Mouse (Mus musculus) 3134 (cell line): ENCODE results near the gene Tnfrsf12a.
A peak's percentile ranks its signal among the peaks of the same experiment; 100 is the strongest.

Experiments
- DNase-seq: peaks from one replicate; pipeline ENCODE4 v3.0.0-alpha.2; 2011; ENCODE audit warnings: low spot score; ENCODE audit not compliant: insufficient read length; ENCODE audit errors: extremely low read depth

The Tnfrsf12a gene

DNA sequence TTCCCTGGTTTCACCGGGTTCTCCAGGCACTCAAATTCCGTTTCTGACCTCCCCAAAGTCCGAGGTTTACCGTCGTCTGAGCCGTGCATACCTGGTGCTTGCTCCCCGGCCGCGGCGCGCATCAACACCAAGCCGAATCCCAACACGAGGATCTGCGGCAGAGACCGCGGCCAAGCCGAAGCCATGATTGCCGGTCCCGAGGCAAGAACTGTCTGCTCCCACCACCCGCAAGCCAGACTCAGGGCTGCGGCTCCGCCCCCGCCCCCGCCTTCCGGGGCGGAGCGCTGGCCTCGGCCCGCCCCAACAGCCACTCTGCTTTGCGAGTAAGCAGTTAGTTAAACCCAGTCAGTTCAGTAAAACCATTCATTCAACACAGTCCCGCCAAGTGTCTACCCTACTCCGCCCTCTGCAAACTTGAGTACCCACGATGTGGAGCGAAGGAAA, at the start of gene Tnfrsf12a:
Tnfrsf12a (minus strand) TSS at position 233 of the 444 bp plus-strand sequence.
- peak; percentile 99 for DNase-seq

DNA sequence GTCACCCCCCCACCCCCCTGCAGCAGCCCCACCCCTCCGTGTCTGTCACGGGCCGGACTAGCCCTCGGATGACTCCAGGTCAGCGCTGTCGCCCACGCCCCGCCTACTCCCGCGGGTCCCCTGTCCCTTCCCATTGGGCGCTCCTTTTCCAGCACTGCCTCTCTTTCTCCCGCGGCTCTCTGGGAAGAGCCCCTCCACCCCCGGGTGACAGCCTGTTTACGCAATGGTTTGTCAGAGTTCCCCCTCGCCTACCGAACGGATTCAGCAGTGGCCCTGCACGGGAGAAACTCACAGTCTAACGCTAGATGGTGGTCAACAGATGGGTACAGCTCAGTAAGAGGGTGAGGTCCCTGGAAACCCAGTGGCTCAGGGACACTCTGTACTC, 49.5 kb upstream of the Tnfrsf12a start:
- DNase-seq: peak; percentile 93

DNA sequence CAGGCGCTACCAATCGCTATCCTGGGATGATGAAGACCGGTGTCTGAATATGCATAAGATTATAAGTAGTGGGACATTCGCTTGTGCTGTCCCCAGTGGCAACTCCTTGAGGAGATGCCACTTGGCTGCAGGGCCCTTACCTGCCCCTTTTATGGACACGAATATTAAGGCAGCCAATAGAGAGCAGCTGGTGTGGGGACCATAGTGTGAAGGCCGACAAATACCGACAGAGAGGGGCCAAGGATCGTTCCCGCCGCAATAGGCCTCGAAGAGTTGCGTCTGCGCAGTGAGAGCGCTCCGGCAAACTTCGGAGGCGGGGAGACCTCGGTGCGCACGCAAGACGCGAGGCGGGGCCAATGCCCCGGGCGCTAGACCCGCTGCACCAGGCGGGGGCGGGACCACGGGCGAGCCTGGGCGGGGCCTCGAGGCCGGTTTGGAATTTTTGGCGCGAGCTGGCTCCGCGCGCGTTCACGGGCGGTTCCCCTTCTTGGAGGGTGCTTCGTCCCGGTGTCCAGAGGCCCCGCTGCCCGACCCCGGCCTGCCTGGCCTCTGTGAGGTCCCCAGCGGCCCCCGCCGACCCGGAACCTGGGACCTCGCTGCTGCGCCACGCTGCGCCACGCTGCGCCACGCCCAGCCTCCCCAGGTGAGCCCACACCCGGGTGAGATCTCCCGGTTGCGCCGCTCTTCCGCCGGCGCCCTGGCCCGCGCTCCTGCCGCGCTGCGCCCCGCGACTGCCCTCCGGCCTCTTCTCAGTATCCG, 48.9 kb upstream of the Tnfrsf12a start, which contains the start of gene Pkmyt1:
Pkmyt1 (plus strand) TSS at position 338 of the 759 bp plus-strand sequence.
- peak; percentile 95 for DNase-seq

DNA sequence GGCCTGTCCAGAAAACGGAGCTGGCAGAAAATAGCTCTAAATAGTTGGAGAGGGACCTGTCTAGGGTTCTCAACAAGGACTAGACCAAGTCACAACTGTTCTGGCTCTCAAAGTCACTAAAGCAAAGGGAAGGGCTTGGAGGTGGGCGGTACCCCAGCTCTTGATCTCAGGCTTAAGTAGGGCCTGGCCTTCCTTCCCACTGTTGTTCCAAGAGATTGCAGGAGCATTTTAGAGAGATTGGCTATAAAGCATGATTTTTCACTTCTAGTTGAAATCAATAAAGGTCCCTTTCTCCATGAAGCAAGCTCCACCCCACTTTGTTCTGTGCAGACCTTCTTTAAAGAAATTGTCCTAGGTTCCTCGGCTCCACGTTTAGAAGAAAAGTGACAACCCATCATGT, 48.2 kb upstream of the Tnfrsf12a start:
- DNase-seq: no peak

DNA sequence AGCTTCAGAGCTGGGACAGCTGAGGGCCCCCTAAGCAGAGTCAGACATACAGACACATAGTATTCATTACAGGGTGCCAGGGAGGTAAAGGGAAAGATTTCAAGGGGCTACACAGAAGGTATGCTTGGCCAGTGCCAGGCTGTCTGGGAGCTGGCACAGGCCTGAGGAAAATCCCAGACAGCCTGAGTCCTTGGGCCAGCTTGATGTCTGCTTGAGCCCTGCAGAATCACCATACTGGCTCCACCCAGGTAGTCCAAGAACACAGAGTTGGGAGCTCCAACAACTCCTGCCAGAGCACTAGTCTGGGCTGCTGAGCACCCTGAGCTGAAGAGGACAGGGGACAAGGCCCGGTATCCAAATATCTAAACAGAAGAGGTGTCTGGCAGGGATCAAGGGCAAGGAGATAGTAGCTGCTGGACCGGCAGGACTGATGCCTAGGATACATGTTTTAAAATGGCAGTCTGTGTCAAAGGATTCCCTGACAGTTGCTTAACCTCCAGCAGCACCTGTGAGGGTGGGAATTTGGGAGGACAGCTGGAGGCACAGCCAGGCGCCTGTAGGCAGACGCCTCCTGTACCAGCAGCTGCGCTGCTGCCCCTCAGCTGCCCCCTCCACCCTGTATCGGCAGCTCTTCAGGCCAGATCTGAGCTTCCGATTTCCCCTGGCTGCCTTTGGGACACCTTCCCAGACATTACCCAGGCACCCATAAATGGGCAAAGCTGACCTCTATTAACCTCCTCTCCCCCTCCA, 45.3 kb upstream of the Tnfrsf12a start, which contains the start of gene 1520401A03Rik:
1520401A03Rik (minus strand) TSS at position 408 of the 750 bp plus-strand sequence.
- DNase-seq: no peak

DNA sequence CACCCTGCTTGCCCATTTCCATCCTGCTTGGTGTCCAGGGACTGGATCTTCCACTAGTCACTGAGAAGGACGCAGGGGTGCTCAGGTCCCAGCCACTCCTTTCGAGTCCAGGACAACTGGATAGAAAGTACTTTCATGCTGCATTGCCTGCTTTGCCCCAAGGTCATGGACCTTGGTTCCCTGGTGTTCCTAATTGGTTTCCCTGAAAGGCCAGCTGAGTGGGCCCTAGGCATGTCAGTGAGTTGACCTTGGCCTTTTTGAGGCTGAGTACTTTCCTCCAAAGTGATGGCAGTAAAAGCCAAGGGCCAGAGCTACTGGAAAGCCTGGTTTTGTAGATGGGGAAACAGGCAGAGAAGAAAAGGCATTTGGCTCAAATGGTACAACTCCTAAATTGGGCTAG, 44.6 kb upstream of the Tnfrsf12a start:
- DNase-seq: no peak

DNA sequence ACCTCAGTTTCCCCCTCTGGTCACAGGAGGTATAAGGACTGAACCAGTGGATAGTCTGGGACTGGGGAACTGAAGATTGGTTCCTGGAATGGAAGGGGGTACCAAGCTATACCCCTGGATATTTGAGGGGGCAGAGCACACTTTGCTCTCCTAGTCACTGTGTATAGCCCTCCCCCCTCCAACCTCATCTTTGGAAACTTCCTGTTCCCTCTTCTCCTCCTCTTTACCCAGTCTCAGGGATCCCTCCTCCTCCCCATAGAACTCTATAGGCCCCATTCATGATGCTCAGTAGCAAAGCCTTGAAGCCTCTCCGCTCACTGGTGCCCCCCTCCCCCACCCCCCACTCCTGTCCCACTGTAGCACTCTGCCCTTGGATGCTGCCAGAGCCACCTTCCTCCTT, 42.2 kb upstream of the Tnfrsf12a start:
- DNase-seq: no peak

DNA sequence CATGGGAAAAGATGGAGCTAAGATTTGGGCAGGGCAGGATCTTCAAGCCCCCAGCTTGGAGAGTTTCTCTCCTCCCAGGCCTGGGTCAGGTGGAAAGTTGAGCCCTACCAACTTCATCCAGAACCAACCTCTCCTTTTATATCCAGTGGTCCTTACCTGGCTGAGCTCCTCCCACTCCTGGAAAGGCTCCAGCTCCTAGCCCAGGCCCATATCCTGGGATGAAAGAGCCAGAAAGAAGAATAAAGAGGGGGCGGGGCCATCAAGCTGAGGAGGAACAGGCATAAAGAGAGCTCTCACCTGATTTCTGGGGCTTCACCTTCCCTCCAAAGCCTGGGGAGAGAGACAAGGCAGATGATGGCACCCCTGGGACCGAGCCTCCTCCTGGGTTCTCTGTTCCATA, 39.7 kb upstream of the Tnfrsf12a start:
- no peak for DNase-seq

DNA sequence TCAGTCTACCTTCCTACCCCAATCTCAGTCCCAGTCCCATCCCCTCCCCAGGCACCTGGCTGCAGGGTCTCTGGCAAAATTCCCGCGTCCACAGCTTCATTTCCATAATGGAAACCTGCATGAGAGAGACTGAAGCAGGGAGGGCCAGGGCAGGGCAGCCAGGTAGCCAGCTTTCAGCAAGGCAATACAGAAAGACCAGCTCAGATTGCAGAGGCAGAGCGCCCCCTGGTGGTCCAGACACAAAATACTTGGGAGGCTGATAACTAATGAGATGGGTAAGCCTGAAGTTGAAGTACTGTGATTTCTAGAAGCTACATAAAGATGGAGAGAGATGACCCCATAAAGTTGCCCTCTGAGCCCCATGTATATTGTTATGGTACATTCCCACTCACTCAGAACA, 28.9 kb upstream of the Tnfrsf12a start:
- peak; percentile 42 for DNase-seq

DNA sequence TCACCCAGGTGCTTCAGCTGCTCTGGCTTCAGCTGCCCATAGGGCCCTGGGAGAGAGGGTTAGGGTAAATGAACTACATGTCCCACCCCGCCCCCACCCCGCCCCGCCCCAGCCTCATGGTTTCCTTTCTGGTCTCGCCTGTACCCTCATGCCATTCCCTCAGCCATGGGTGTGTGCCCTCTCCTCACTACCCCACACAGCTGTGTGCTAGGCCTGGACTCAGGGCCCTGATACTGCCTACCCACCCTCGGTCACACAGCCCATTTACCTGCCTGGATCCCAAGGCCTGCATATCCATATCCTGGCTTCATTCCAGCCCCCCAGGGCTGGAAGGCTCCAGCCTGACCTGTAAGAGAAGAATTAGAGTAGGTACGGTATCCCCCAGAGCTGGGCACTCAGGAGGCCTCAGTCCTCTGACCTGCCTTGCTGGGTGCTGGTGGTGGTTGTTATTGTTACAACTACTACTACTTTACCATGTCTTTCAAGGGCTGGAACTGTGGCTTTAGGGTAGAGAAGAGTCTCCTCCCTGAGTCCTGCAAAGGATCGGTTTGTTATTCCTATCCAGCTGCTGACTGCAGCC, 28.3 kb upstream of the Tnfrsf12a start:
- DNase-seq: no peak

DNA sequence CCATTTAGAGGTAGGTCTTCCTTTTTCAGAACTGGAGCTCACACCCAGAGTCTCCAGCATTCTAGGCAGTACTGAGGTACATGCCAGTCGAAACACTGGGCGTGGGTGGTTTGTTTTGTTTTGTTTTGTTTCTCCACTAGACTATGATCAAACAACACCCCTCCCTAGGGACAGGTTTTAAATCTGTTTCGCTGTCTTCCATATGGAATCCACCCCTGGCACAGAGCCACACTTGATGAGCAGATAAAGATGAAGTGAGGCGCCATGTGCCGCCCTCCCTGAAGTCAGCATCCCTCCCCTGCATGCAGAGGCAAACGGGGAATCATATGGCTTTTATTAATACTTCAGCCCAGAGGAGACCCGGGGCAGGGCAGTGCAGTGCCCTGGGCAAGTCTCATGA, 27.5 kb upstream of the Tnfrsf12a start:
- no peak for DNase-seq

DNA sequence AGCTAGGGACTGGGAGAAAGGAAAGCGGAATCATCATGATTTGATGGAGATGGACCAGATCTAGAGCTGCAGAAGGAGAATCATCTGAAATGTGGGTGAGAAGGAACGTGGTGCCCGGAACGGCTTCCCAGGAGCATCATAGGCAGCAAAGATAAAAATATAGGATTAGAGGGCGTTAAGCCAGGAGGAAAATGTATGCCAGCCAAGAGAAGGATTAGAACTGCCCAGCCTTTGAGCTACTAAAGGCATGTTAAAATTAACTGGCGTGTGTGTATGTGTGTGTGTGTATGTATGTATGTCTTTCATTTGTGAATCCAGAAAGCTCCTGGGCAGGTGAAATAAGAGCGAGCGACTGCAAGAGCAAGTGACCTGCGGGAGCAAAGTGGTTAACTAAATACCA, 26.0 kb upstream of the Tnfrsf12a start:
- no peak for DNase-seq

DNA sequence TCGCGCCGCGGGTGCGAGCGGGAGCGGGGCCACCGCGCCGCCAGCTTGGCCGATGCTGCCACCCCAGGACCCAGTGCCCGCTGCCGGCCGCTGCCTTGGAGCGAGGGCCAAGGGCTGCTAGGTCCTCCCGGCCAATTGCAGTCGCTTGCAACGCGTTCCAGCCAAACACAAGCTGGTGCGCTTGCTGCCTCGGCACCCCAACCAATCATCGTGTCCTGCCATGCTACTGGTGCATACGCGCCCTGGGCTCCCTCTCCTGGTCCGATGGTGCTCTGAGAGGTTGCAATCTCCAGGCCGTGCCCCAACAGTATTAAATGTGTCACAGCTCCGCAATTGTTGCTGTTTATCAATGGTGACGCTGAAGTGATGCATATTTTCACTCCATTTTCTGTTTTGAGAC, 22.8 kb upstream of the Tnfrsf12a start:
- DNase-seq: peak; percentile 92

DNA sequence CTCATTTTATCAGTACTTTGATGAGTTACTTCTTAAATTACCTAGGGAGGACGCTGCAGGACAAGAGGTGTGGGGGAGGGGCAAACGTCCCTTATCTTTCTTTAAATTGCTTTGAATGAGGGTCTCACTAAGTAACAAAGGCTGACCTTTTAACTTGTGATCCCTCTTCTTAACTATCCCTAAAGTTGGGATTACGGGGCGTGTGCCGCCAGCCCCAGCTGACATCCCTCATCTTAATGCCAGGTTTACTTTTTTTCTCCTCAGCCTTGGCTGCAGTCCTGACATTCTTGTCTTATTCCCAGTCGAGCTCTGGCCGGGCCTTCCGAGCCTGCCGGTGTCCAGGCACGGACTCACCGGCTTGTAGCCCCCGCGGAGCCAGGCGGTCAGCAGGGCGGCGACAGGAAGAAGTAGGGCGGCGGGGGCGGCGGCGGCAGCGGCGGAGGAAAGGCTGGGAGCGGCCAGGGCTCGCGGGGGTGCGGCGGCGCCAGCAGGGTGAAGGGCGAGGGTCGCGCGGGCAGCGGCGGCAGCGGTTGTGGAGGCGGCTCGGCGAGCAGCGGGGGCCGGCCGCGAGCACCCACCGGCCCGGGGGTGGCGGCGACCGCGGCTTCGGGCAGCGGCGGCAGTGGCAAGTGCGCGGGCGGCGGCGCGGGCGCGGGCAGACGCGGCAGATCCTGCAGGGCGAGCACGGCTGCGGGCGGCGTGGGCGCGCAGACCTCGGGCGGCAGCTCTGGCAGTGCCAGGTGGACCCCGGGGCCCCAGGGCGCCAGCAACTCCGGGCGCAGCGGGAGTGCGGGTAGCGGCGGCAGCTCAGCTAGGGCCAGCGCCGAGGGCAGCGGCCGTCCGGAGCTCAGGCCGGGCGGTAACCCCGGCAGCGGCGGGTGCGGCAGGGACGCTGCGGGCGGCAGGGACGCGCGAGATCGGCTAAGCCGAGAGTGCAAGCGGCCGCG, 22.1 kb upstream of the Tnfrsf12a start:
- DNase-seq: peak; percentile 55

DNA sequence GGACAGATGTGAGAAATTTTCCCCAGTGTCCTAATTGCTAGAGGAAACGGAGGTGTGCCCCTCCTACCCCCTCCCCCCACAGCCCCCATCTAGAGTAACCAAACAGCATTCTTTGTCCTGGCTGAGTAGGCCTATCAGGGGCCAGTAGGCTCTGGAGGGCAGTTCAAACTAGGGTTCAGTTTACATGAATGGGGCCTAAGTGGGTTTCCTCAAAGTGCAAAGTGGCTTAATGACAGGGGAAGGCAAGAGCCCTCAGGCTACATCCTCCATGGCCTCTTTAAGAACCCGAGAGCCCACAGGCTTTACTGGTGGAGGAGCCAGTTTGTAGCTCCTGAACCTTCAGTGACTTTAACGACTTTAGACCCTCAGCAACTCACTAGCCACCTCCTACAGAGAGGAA, 18.5 kb upstream of the Tnfrsf12a start:
- DNase-seq: no peak

DNA sequence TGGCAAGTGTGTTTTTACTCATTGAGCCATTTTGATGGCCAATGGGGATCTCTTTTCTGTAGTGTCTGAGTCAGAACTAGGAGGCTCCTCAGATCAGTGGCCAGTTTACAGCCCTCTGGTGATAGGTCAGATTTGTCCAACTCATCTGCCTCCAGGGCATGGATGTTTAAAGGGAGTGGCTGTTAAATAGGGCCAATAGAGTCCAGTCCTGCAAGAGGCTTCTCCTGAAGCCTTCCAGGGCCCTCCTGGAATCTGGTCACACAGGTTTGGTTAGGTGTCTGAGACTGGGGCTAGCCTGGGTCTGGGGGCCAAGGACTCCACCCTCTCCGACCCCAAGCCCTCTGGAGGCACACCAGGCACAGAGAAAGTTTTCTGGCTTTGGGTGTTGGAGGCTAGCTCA, 17.2 kb upstream of the Tnfrsf12a start:
- DNase-seq: peak; percentile 72

DNA sequence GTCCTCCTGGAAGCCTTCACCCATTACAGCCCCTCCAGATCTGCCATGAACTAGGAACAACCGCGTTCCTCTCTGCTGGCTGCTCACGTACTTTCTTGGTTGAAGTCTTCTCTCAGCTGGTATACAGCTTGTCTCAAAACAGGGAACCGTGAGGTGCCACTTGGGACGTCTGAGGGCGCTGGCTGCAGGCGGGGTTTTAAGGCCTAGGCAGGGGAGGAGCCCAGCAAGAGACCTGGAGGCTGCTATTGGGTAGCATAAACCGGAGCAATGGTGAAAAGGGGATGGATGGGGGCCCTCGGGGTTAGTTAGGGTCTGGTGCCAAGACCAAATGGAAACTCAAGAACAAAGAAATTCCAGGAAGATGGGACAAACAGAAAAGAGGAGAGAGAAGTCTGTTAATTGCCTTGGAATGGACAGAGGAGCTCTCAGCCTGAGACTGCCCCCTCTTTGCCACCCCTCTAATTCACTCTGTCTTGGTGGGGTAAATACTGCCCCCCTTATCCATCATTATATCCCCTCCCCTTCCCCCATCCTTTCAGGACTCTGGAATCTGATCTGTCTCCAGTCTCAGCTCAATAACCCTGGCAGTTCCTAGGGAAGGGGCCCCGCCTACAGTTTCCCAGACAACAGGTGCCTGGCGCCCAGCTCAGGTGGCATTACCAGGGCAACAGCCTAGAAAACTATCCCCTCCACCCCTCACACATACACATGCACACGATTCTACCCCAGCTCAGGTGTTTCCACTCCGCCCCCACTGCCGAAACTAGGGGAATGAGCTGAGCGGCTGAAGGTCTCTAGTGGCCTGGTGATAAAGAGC, 6.8 kb upstream of the Tnfrsf12a start, which contains the start of gene Cldn9:
Cldn9 (minus strand) TSS at position 171 of the 817 bp plus-strand sequence.
- DNase-seq: peak; percentile 70

DNA sequence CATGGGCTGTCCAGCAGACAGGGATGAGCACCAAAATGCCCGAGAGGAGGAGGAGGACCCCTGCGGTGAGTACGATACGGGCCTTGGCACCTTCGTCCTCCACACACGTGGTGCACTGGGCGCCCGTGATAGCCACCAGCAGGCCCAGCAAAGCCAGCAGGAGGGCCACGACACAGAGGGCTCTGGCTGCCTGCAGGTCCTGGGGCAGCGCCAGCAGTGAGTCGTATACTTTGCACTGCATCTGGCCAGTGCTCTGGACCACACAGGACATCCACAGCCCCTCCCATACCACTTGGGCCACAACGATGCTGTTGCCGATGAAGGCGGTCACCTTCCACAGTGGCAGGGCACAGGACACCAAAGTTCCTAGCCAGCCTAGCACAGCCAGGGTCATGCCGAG, 6.0 kb upstream of the Tnfrsf12a start:
- DNase-seq: peak; percentile 80

DNA sequence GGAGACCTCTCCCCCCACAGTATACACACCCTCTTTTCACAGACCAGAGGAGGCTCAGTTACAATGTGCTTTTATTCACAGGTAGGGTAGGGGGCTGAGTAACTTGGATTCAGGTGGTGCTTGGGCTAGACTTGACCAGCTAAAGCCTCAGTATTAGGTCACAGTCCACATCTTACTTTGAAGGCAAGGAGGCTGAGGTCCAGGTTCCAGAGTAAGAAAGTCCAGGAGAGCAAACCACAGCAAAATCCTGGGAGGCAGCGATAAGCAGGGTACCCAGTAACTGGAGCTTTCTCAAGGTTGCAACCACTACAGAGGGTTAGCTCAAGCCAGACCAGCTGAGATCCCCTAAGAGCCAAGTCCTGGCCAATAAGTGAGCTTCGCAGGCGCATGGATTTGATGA, 5.3 kb upstream of the Tnfrsf12a start:
- no peak for DNase-seq
